Mouse (Mus musculus) hindbrain, embryonic 14.5 days (tissue): Measurements from ENCODE around the gene Tmem163. TPM values are rescaled to one million over a fixed set of nuclear protein-coding genes. Genes with fewer than 3 reads are reported as not detected.

Experiments used
- polyA plus RNA-seq: library from polyadenylated mRNA; unstranded; fragments of >200 nt; fragmentation: Nextera tagmentation; extraction: Ambion mirVana; gene quantifications from 2 replicates; pipeline ENCODE4 v1.2.1, GENCODE M21; 2014

Tmem163 gene
- polyA plus RNA-seq, 1 experiment from 2014 or later = 55.6 TPM

Other genes starting within 250 kb of the Tmem163 start
- 0.17 TPM in 1 of 2 replicates, not detected in the other for gene Acmsd, start 49.9 kb upstream of the Tmem163 start, polyA plus RNA-seq
- 72.4 and 83.4 TPM in 2 replicates for gene Ccnt2, start 94.6 kb upstream of the Tmem163 start, polyA plus RNA-seq
- 0.83 and 1.1 TPM in 2 replicates for gene Map3k19, start 175.5 kb upstream of the Tmem163 start, polyA plus RNA-seq
- 20.9 and 26.0 TPM in 2 replicates for gene Rab3gap1, start 189.2 kb upstream of the Tmem163 start, polyA plus RNA-seq